Mouse (Mus musculus) megakaryocyte, adult 5-6 weeks (primary cell): ENCODE measurements around the gene Brd7. TPM values are rescaled to one million over a fixed set of nuclear protein-coding genes. Genes with fewer than 3 reads are reported as not detected.

Experiments used
- ATAC-seq: 2 replicates; pipeline ENCODE4 v1.8.0; 2016; ENCODE audit warnings: mild to moderate bottlenecking, inconsistent platforms; ENCODE audit not compliant: poor library complexity, severe bottlenecking
- total RNA-seq, 2 experiments: library from RNA; stranded (forward) in 1 of 2; stranded (reverse) in 1 of 2; fragments of 153-499, 151-499 nt in 1 of 2; fragments of 221-1000, 200-1000 nt in 1 of 2; gene quantifications; 2 replicates each; pipeline versions ENCODE4 v1.2.3 to v1.2.4; 2015 to 2017

Gene Brd7
- total RNA-seq, 2 experiments from 2014 or later: 61.5 to 65.4 TPM

DNA sequence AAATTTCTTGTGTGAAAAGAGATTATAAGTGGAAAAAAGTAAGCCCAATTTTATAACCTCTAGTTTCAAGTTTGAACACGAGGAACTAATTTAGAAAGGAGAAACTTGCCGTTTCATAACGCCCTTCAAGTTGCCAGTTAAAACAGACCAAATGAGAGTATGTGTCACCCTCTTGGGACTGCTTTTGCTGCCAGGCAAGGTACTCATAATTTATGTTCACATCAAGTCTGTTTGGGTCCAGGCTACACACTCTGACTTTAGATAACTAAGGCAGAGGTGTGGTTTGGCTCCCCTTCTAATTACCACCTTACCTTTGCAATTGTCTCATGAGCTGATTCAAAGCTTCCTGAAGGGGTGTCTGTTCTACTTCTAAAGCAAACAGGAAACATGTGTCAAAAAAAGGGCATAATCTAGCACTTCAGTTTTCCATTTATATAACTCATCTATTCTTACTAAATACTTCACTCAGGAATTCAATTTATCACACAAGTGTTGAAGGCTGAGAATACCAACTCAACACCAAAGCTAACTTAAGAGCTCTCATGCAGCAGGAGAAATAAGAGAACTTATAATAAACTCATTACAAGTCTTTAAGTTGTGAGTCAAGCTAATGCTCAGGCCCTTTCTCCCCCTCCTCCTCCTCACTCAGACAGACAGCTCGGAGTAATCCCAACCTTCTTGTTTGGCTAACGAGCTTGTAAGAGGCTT, 4.6 kb downstream of the Brd7 start:
- no peak for ATAC-seq

DNA sequence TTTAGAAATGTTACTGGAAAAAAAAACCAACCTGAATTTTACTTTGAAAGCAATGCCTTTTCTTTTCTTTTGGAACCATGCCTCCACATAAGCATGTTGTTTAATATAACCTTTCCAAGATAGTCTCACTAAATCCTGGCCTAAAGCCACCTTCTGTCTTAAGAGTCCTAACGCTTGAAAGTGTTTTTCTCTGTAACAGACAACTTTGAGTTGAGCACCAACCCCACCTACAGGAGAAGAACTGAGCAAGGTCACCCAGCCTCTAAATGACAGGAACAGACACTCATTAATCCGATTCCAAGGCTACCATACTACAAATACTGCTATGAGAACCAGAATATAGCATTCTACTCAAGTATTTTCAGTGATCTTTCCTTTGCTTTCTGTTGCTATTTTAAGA, 12.9 kb downstream of the Brd7 start:
- no peak for ATAC-seq

DNA sequence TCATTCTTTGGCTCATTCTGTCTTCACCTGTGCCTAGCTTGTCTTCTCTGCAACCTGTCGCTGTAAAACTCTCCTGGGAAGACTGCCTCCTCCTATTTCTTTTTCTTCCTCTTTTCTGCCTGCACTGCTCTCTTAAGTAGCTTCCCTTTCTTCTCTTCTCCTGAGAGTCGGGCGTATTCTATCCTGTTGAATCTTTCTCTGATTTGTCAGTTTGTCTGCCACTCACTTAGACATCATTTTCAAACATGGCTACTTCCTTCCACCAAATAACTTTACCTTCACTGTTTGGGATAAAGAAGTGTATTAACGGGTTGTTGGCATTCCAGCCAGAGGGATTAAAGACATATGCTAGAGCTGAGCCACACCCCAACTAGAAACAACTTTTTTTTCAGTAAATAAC, 20.0 kb downstream of the Brd7 start:
- ATAC-seq: no peak

DNA sequence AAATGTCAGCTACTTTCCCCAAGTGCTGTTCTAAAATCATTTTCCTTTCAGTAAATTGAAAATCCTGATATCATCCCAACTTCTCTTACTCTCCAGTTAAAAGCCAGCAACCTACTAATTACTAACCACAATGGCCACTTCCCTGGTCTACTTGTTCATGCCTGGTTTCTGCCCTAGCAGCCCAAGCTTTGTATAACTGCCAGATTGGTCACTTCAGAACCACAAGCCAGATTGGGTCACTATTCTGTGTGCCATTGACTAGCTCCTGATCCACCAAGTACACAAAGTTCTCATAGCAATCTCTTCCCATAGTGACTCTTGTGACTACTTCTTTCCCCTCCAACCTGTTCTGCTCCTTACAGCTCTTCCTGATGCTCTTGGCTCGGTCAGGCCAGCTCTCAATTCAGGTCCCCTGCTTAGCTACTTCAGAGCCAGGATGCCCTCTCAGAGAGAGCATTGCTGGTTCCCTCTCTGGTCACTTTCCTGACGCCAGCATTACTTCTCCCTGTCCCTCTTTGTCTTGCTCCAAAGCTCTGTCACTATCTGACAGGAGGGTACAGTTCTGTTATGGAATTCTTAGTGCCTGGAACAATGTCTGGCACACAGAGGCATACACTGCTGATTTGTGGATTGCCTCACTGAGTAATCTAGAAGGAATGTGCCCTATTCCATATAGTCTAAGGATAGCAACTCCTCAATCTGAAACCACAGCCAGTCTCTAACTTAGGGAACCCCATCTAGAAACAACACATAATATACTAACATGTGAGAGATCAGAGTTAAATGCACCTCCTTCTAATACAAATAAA, 21.9 kb downstream of the Brd7 start:
- ATAC-seq: no peak

DNA sequence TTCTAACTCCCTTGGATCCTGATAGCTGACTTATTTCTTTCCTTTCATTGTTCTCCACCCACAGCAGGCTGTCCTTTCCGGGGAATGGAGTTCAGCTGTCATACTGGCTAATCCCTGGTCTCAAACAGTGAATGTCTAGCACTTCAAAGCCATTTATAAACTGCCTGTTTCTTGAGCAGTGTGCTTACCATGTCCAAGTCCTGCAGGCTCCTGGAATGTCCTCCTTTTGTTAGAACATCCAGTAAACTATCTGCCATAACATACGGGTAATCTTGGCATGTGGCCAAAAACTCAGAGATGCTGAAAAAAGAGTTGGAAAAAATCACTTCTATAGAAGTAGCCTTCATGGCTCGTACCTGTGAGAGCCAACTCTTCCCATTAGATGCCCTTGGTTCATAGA, 22.8 kb downstream of the Brd7 start:
- ATAC-seq: no peak

DNA sequence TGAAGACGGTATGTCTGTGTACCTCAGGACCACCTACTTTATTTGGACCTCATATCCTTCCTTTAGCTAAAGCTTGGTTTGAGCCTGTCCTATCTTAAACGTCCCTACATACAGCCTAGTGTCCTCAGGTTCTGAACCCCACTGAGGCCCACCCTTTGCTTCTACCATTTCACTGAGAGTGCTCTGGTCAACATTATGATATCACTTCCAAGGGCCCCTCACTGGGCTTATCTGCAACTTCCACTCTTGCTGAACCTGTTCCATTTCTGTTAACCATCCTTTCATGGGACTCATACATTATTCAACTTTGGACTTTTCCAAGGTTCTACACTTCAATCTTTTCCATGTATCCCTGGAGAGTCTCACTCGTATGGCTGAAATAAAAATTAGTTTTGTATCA, 27.0 kb downstream of the Brd7 start:
- ATAC-seq: no peak

DNA sequence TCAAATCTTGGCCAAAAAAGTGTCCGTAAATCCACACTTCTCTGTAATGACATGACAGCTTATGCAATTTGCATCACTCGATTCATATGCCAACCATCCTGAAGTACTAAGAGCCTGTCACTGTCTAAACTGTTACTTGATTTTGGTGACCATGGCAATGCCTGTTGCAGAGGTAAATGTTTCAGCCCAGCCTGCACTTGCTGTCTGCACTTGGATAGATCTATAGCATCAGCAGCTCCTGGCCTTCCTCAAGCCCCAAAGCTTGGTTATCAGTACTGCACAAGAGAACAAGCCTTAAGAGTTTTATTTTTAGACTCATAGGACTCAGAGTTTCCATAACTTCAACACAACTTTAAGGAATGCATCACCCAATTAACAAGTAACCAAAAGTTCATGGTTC, 27.6 kb downstream of the Brd7 start:
- no peak for ATAC-seq

DNA sequence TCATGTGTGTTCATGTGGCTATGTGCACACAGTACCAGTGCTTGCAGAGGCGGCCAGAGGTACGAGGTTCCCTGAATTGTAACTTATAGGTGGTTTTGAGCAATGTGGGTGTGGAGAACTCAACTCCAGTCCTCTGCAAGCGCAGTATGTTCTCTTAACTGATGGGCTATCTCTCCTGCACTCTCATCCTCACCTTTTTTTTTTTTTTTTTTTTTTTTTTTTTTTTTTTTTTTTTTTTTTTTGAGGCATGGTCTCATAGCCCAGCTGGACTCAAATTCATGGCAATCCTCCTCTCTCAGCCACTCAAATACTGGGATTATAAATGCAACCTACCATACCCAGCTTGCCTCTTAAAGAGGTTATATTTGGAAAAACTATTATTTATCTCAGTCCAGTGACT, 31.2 kb downstream of the Brd7 start:
- no peak for ATAC-seq

DNA sequence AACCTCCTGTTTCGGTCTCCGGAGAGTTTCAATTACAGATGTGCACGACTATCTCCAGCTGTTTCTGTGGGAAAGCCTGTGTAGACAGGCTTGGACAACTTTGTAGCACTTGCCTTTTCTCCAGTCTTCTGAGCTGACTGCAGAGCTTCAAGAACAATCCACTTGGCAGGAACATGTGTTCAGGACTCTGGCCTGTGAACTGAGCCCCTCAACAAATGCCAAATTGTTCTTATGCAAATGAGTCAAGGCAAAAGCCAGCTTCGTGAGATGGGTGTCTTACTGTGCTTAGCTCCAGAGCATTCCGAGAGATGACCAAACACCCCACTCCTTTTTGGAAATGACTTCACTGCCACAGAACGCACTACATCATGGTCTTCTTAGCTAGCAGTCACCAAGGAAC, 33.3 kb downstream of the Brd7 start:
- ATAC-seq: no peak

DNA sequence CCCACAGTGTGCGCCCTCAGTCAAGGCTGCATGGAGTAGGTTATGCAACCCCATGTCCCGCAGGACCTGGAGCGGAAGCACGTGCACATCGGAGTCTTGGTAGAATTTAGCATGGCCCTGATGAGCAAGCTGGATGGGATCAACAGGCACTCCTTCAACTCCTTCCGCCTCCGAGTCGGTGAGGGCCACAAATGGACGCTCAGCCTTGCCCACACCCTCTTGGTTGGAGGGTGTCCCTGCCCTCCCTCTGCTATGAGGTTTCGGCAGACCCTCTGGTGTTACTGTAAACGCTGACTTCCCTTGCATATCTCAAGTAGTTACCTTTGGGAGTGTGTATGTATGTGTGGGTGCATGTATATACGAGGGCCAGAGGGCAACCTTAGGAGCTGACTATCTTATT, 35.7 kb downstream of the Brd7 start:
- ATAC-seq: no peak

DNA sequence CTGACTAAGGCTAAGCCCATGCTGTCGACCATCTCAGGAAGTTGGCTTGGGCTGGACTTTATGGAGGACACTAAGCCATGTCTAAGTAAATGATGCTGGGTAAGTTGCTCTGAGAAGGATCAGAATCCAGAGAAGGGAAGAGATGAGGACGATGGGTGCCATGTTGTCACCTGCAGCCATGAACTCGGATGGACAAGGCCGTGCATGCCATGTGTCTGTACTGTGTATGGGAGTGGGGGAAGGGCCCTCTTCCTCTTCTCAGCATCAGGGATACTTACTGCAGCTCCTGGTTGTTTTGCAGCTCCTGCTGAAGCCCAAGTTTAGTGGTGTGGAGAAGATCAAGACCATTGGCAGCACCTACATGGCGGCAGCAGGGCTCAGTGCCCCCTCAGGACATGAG, 36.2 kb downstream of the Brd7 start:
- no peak for ATAC-seq

DNA sequence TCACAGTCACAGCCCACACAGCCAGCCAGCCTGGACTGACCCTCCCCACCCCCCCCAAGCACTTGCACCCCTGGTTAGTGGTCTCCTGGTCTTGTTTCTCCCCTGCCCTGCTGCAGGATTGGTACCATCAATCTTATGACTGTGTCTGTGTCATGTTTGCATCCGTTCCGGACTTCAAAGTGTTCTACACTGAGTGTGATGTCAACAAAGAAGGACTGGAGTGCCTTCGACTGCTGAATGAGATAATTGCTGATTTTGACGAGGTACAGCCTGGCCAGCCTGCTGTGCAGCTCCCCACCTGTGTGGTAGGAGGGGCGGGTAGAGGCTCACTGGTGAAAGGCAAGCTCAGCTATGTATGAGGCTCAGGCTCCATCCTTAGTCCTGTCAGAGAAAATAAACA, 36.7 kb downstream of the Brd7 start:
- ATAC-seq: no peak

DNA sequence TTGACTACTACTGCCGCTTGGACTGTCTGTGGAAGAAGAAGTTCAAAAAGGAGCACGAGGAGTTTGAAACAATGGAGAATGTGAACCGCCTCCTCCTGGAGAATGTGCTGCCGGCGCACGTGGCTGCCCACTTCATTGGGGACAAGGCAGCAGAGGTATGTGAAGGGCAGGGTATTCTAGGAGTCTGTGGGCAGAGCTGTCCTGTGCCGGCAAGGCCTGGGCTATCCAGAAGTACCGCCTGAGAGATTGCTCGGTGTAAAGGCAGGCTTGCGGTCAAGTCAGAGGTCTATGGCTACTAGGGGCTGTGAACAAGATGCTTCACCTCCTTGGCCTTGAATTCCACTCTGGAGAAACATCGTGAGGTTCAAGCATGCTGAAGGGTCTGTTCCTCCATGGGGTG, 37.2 kb downstream of the Brd7 start:
- ATAC-seq: no peak

DNA sequence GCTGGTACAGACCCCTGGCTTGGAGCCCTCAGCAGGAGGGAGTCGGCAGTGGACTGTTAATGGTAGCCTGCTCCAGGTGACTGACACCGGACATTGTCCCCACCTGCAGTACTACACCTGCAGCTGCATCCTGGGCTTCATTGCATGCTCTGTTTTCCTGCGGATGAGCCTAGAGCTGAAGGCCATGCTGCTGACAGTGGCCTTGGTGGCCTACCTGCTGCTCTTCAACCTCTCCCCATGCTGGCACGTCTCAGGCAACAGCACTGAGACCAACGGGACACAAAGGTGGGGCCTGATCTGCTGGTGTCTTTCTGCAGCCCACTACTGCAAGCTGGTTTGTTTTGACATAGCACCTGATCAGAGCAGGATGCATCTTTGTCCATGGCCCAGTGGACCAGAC, 38.5 kb downstream of the Brd7 start:
- no peak for ATAC-seq

DNA sequence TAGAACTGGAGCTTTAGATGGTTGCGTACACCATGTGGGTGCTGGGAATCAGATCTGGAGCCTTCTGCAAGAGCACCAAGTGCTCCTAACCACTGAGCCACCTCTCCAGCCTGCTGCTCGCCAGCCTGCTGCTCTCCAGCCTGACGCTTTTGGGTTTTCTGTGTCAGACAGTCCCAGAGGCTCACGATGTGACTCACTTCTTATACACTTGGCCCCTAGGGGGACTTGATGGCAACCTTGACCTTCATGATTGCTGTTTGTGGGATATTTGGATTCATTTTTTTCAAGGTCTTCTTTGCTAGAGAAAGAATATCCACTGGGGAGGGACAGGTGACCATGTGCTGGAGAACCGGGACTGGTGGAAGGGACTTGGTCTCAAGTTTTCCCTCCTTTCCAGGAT, 40.6 kb downstream of the Brd7 start:
- ATAC-seq: no peak

DNA sequence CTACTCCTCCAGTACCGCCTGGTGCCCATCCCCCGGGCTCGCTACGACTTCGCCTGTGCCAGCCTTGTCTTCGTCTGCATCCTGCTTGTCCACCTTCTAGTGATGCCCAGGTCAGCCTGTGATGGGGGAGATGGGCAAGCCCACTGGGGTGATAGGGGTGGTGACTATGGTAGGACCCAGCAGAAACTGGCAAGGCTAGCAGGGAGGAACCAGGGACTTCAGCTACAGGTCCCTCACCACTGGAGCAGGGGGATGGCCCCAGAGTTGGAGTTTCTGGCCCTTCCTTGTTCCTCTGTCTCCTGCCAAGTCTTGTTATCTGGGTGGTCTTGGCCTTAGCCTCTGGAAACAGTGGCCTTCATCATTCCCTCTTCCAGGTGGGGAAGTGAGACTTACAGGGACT, 41.9 kb downstream of the Brd7 start:
- no peak for ATAC-seq

DNA sequence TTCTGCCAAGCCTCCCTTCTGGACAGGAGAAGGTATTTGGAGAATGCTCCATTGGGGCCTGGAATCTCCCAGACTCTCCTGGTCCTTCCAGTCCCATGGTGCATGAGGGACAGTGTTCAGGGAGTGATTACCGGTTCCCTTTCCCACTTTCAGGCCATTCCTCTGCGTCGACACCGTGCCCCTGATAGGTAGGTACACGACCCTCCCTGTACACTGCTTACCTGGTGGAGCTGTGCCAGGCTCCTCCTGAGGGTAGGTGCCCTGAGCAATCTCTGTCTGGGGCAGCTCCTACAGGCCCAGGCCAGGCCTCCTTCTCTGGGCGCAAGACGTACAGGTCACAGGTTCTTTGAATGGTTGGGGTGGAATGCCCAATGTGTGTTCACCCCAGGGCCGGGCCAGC, 43.8 kb downstream of the Brd7 start:
- no peak for ATAC-seq

DNA sequence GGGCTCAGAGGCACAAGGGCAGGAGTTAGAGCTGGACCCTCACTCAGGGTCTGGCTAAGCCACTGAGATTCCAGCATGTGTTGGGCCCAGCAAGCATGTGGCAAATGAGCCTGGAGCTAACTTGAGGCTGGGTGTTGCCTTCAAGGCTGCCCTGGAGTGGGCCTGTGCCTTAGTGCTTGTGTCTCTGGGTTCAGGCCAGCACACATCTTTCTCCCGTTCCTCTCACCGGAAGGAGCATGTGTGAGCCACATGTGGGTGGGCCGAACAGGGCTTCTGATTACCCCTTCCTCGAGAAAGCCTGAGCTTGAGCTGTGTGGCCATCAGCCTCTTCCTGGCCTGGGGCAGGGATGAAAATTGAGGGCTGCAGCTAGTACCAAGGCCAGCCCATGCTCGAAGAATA, 44.7 kb downstream of the Brd7 start:
- ATAC-seq: no peak

DNA sequence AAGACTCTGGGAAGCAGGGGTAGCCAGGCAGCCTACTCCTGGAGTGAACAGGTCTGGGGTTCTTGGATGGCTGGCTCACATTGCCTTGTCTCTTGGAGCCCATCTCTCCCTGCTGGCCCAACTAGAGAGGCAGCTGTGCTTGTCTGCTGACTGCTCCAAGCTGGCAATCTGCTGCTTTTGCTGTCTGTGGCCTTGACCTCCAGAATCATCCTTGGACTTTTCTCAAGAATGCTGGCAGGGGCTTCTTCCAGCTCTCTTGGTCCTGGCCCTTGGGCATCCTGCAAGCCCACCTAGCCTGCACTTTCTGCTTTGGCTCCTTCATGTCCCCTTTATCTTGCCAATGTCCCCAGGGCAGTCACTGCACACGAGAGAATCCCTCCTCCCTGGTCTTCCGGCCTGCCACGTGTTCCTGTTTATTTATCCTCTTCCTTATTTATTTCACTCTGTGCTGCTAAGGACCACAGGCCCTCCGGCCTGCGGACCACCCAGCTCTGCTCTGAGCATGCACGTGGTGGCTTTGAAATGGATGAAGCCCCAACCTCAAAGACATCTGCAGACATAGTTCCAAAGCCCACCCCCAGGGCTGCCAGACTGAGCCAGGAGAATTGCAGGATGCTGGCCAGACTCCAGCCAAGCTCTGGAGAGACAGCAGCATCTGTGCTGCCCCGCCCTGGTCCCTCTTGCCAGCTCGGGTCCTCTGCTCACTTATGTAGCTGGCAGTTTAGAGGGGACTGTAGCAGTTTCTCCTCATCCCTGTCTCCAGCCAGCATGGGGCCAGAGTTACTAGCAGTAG, 45.7 kb downstream of the Brd7 start:
- no peak for ATAC-seq

DNA sequence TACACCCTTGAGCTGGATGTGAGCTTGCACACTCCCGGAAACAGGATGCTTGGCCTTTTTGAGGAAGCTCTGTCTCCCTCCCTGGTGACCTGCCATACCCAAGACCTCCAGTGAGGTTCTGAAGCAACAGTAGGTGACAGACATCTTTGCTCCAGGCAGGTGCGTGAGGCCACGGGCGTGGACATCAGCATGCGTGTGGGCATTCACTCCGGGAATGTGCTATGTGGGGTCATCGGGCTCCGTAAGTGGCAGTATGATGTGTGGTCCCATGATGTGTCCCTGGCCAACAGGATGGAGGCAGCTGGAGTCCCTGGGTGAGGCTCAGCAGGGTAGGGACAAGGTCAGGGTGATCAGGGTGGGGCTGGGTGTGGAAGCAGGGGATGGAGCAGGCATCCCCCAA, 46.7 kb downstream of the Brd7 start:
- ATAC-seq: no peak

DNA sequence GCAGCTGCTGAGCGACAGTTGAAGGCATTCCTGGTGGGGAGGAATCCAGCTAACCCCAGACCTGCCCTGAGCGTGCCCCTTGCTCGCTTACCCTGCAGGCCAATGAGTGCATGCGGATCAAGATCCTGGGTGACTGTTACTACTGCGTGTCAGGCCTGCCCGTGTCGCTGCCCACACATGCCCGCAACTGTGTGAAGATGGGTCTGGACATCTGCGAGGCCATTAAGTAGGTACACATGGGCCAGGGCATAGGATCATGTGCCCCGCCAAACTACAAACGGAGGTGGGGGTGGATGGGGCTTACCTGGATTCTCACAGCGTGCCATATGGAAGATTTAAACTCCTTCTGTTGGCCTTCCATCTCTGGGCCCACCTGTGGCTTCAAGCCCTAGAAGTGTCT, 48.0 kb downstream of the Brd7 start:
- ATAC-seq: no peak

DNA sequence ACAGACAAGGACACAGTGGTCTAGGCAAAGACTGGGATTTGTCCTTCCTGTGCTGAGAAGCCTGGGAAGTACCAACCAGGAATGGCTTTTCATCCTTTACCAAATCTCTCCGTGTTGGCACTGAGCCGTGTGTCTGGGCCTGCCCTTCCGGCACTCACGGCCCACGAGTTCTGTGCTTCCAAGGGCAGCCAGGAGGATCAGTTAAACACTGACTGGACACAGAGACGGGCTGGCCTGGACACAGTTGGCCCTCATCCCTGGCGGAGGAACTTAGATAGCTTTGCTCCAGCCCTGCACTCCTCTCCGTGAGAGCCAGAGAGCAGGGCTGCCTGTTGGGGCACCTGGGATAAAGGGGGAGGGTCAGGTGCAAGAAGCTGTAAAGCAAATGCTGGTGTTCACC, 49.0 kb downstream of the Brd7 start:
- no peak for ATAC-seq
